Comparison of ENCODE assay signal across 7 mouse cellular contexts in genomic region chr15:97606630-97607381, GRCm38 (mm10).
DNase-seq lines count a peak whose midpoint lies in the region; ATAC-seq and TF ChIP-seq lines count a peak whose summit lies in the region.

No protein-coding gene starts in this region.

- intact Hi-C loops in left cerebral cortex, postnatal 10 days (cut with DNase I): loop anchor here (5.0 kb wide), 1 partner anchor 50 kb away; no protein-coding TSS in a partner anchor

- peak overlapping the region; percentile 11; the same call in 1 of the 2 replicates for H3K9ac ChIP-seq in ES-E14 (ENCODE audit: insufficient read depth, low read depth, low read length, poor library complexity, severe bottlenecking)
- H3K9ac ChIP-seq in embryonic facial prominence, embryonic 14.5 days (ENCODE audit: low read depth, low read length): peak overlapping the region; percentile 46
- H3K9ac ChIP-seq in hindbrain, embryonic 16.5 days (ENCODE audit: low read depth, low read length): peak overlapping the region; percentile 71
- H3K9ac ChIP-seq in midbrain, embryonic 11.5 days (ENCODE audit: low read length): peak overlapping the region; percentile 60
- H3K9ac ChIP-seq in stomach, embryonic 14.5 days (replicated peaks; ENCODE audit: low read depth, low read length): peak overlapping the region; percentile 25; the same call in 1 of the 2 replicates

- peak; percentile 88 for DNase-seq in ES-E14 (ENCODE audit: low read depth, low spot score)
- DNase-seq in adrenal gland, postnatal 10 days: peak; percentile 63
- peak; percentile 88 for DNase-seq in embryonic facial prominence, embryonic 14.5 days (ENCODE audit: low spot score)
- DNase-seq in left cerebral cortex, postnatal 10 days (ENCODE audit: extremely low spot score in 1 of 2, low spot score in 2 of 2): peak; percentile 52 to 81
- peak; percentile 93 for DNase-seq in midbrain, embryonic 11.5 days (ENCODE audit: low spot score, missing footprints)

- peak; percentile 87 for ATAC-seq in embryonic facial prominence, embryonic 14.5 days (ENCODE audit: low read depth)
- peak; percentile 92 for ATAC-seq in hindbrain, embryonic 16.5 days
- ATAC-seq in midbrain, embryonic 11.5 days (ENCODE audit: low FRiP score): peak; percentile 79
- ATAC-seq in stomach, embryonic 14.5 days (ENCODE audit: insufficient number of reproducible peaks, insufficient read depth, low FRiP score, low read depth): peak; percentile 83; the same call in 1 of the 2 replicates

- H3K36me3 ChIP-seq in ES-E14 (ENCODE audit: control insufficient read depth, insufficient read depth, low read length, poor library complexity, severe bottlenecking): no peaks in the 10 kb centered on the region
- no peaks in the 10 kb centered on the region for H3K36me3 ChIP-seq in embryonic facial prominence, embryonic 14.5 days (ENCODE audit: control insufficient read depth, insufficient read depth, low read length)
- H3K36me3 ChIP-seq in hindbrain, embryonic 16.5 days (ENCODE audit: control insufficient read depth, insufficient read depth, low read length): no peaks in the 10 kb centered on the region
- no peaks in the 10 kb centered on the region for H3K36me3 ChIP-seq in midbrain, embryonic 11.5 days (ENCODE audit: control insufficient read depth, insufficient read depth, low read length)
- H3K36me3 ChIP-seq in stomach, embryonic 14.5 days (ENCODE audit: control insufficient read depth, insufficient read depth, low read length): no peaks in the 10 kb centered on the region

- H3K27ac ChIP-seq in ES-E14 (ENCODE audit: insufficient read depth, low read depth, low read length, poor library complexity, severe bottlenecking): no peak overlapping the region
- no peak overlapping the region; the same call in 1 of the 2 replicates for H3K27ac ChIP-seq in embryonic facial prominence, embryonic 14.5 days (replicated peaks; ENCODE audit: low read depth, low read length)
- H3K27ac ChIP-seq in hindbrain, embryonic 16.5 days (ENCODE audit: low read depth, low read length): peak overlapping the region; percentile 98
- H3K27ac ChIP-seq in midbrain, embryonic 11.5 days (ENCODE audit: low read depth, low read length): peak overlapping the region; percentile 80
- H3K27ac ChIP-seq in stomach, embryonic 14.5 days (ENCODE audit: low read length): no peak overlapping the region

- 12% methylated on average over 25 of the region's 25 CpGs for WGBS in embryonic facial prominence, embryonic 14.5 days
- 4% methylated on average over 25 of the region's 25 CpGs for WGBS in hindbrain, embryonic 16.5 days
- 7% methylated on average over 25 of the region's 25 CpGs for WGBS in midbrain, embryonic 11.5 days
- WGBS in stomach, embryonic 14.5 days: 11% methylated on average over 25 of the region's 25 CpGs

- peaks cover 6 to 7% of the 10 kb centered on the region in 2 experiments; a peak in 2 of 4 replicates for H3K4me1 ChIP-seq in ES-E14 (ENCODE audit: control insufficient read depth in 2 of 2, insufficient read depth in 2 of 2, low read length in 2 of 2, poor library complexity in 1 of 2)
- peaks cover 9% of the 10 kb centered on the region for H3K4me1 ChIP-seq in embryonic facial prominence, embryonic 14.5 days (ENCODE audit: control insufficient read depth, insufficient read depth, low read length)
- peaks cover 9% of the 10 kb centered on the region for H3K4me1 ChIP-seq in hindbrain, embryonic 16.5 days (ENCODE audit: control insufficient read depth, insufficient read depth, low read depth, low read length)
- peaks cover 6% of the 10 kb centered on the region for H3K4me1 ChIP-seq in midbrain, embryonic 11.5 days (ENCODE audit: control insufficient read depth, insufficient read depth, low read length)
- no peaks in the 10 kb centered on the region for H3K4me1 ChIP-seq in stomach, embryonic 14.5 days (ENCODE audit: control insufficient read depth, insufficient read depth, low read length)

- peak overlapping the region; percentile 8 to 11; a peak in 2 of 4 replicates for H3K4me3 ChIP-seq in ES-E14 (ENCODE audit: insufficient read depth in 1 of 2, low read depth in 1 of 2, low read length in 2 of 2, poor library complexity in 1 of 2, severe bottlenecking in 1 of 2)
- peak overlapping the region; percentile 36 for H3K4me3 ChIP-seq in embryonic facial prominence, embryonic 14.5 days (ENCODE audit: low read depth, low read length)
- peak overlapping the region; percentile 45 for H3K4me3 ChIP-seq in hindbrain, embryonic 16.5 days (ENCODE audit: low read length)
- peak overlapping the region; percentile 24 for H3K4me3 ChIP-seq in midbrain, embryonic 11.5 days (ENCODE audit: low read depth, low read length)
- H3K4me3 ChIP-seq in stomach, embryonic 14.5 days (ENCODE audit: low read depth, low read length): peak overlapping the region; percentile 27

- H3K4me2 ChIP-seq in embryonic facial prominence, embryonic 14.5 days (ENCODE audit: low read depth, low read length): peak overlapping the region; percentile 62
- H3K4me2 ChIP-seq in hindbrain, embryonic 16.5 days (ENCODE audit: low read length): peak overlapping the region; percentile 78
- peak overlapping the region; percentile 57 for H3K4me2 ChIP-seq in midbrain, embryonic 11.5 days
- peak overlapping the region; percentile 77 for H3K4me2 ChIP-seq in stomach, embryonic 14.5 days (replicated peaks; ENCODE audit: low read depth, low read length)

- no peaks in the 10 kb centered on the region for H3K9me3 ChIP-seq in ES-E14 (ENCODE audit: control insufficient read depth, insufficient read depth, low read depth, low read length)
- H3K9me3 ChIP-seq in embryonic facial prominence, embryonic 14.5 days (ENCODE audit: control insufficient read depth, low read length): no peaks in the 10 kb centered on the region
- no peaks in the 10 kb centered on the region for H3K9me3 ChIP-seq in hindbrain, embryonic 16.5 days (ENCODE audit: control insufficient read depth, low read length)
- H3K9me3 ChIP-seq in midbrain, embryonic 11.5 days (ENCODE audit: control insufficient read depth, low read length): peaks cover 3% of the 10 kb centered on the region; the same call in 1 of the 2 replicates
- H3K9me3 ChIP-seq in stomach, embryonic 14.5 days (ENCODE audit: control insufficient read depth, low read depth, low read length): no peaks in the 10 kb centered on the region

- no peaks in the 10 kb centered on the region; the same call in 1 of the 2 replicates for H3K27me3 ChIP-seq in embryonic facial prominence, embryonic 14.5 days (replicated peaks; ENCODE audit: control insufficient read depth, insufficient read depth, low read length)
- no peaks in the 10 kb centered on the region for H3K27me3 ChIP-seq in hindbrain, embryonic 16.5 days (replicated peaks; ENCODE audit: control insufficient read depth, insufficient read depth, low read length)
- no peaks in the 10 kb centered on the region; the same call in 1 of the 2 replicates for H3K27me3 ChIP-seq in midbrain, embryonic 11.5 days (ENCODE audit: control insufficient read depth, insufficient read depth, low read length)
- no peaks in the 10 kb centered on the region for H3K27me3 ChIP-seq in stomach, embryonic 14.5 days (ENCODE audit: control insufficient read depth, insufficient read depth, low read length)

- in situ Hi-C loops in ES-E14 (cut with MboI; ENCODE audit: low sequenced_read_pairs in 2 of 2, unreplicated experiment in 2 of 2): no loop called here

TF ChIP-seq in ES-E14, 5 proteins besides CTCF, POLR2A, EP300 and RAD21:
- TF ChIP-seq CHD2 (IDR thresholded peaks at IDR 0.05; ENCODE audit: low read depth, low read length): peak; percentile 66; the same call in 1 of the 2 replicates
- no peak for TF ChIP-seq MAFK (IDR thresholded peaks at IDR 0.05; ENCODE audit: insufficient read depth, low read depth, low read length)

Comparison
In these comparisons a context has a peak if more than half of its experiments do, and no peak if none do; other contexts are left out.
1. H3K27ac ChIP-seq: peak in hindbrain, embryonic 16.5 days (single experiment) and midbrain, embryonic 11.5 days (single experiment); none in ES-E14 (single experiment), embryonic facial prominence, embryonic 14.5 days (single experiment) and stomach, embryonic 14.5 days (single experiment).
2. H3K9ac ChIP-seq: peak in every context shown above with its lines; median percentile 71 in hindbrain, embryonic 16.5 days; 60 in midbrain, embryonic 11.5 days; 46 in embryonic facial prominence, embryonic 14.5 days; 25 in stomach, embryonic 14.5 days; 11 in ES-E14.
3. Peak in every context shown above with its lines, with median percentiles within 50 percentile points of each other: DNase-seq, H3K4me3 ChIP-seq, ATAC-seq and H3K4me2 ChIP-seq.